Mouse (Mus musculus): Measurements from ENCODE around the gene Cplx3. TPM values are rescaled to one million over a fixed set of nuclear protein-coding genes. Genes with fewer than 3 reads are reported as not detected.
A peak's percentile ranks its signal among the peaks of the same experiment; 100 is the strongest.

Gene Cplx3
- polyA plus RNA-seq (2015; fragmentation: Nextera tagmentation; extraction: Ambion mirVana) = 0.18 TPM in 1 of 2 replicates, not detected in the other

GRCm38 (mm10) chr9:57606139-57606851, at the start of gene Cplx3:
Gene Cplx3, minus strand, starts transcription at chr9:57606281.
- DNase-seq (ENCODE audit: low spot score) = peak; percentile 54

GRCm38 (mm10) chr9:57655749-57656148, 49.7 kb upstream of the Cplx3 start:
- peak; percentile 96 for DNase-seq (ENCODE audit: low spot score)

- no peak for DNase-seq (ENCODE audit: low spot score)
Observed at GRCm38 (mm10) chr9:57654966-57655365, 48.9 kb upstream of the Cplx3 start.

GRCm38 (mm10) chr9:57653283-57653682, 47.2 kb upstream of the Cplx3 start, which contains the start of gene Csk:
Gene Csk, minus strand, starts transcription at chr9:57653631.
- no peak for DNase-seq (ENCODE audit: low spot score)

GRCm38 (mm10) chr9:57652855-57653254, 46.8 kb upstream of the Cplx3 start:
- peak; percentile 55 for DNase-seq (ENCODE audit: low spot score)

GRCm38 (mm10) chr9:57652351-57652750, 46.3 kb upstream of the Cplx3 start:
- DNase-seq (ENCODE audit: low spot score) = no peak

- DNase-seq (ENCODE audit: low spot score) = peak; percentile 81
Observed at GRCm38 (mm10) chr9:57650786-57651311, 44.8 kb upstream of the Cplx3 start.

GRCm38 (mm10) chr9:57650130-57650785, 44.2 kb upstream of the Cplx3 start:
- no peak for DNase-seq (ENCODE audit: low spot score)

GRCm38 (mm10) chr9:57647286-57648108, 41.4 kb upstream of the Cplx3 start:
- peak; percentile 73 for DNase-seq (ENCODE audit: low spot score)

GRCm38 (mm10) chr9:57646551-57647103, 40.5 kb upstream of the Cplx3 start:
- peak; percentile 47 for DNase-seq (ENCODE audit: low spot score)

- DNase-seq (ENCODE audit: low spot score) = peak; percentile 92
Observed at GRCm38 (mm10) chr9:57644944-57645893, 39.1 kb upstream of the Cplx3 start.

GRCm38 (mm10) chr9:57644442-57644943, 38.4 kb upstream of the Cplx3 start:
- DNase-seq (ENCODE audit: low spot score) = no peak

- DNase-seq (ENCODE audit: low spot score) = peak; percentile 52
Observed at GRCm38 (mm10) chr9:57643856-57644180, 37.7 kb upstream of the Cplx3 start.

- no peak for DNase-seq (ENCODE audit: low spot score)
Observed at GRCm38 (mm10) chr9:57643169-57643855, 37.2 kb upstream of the Cplx3 start.

- no peak for DNase-seq (ENCODE audit: low spot score)
Observed at GRCm38 (mm10) chr9:57641775-57642550, 35.9 kb upstream of the Cplx3 start.

GRCm38 (mm10) chr9:57641022-57641421, 34.9 kb upstream of the Cplx3 start:
- no peak for DNase-seq (ENCODE audit: low spot score)

GRCm38 (mm10) chr9:57640384-57640783, 34.3 kb upstream of the Cplx3 start:
- DNase-seq (ENCODE audit: low spot score) = peak; percentile 92

GRCm38 (mm10) chr9:57639661-57640328, 33.7 kb upstream of the Cplx3 start:
- no peak for DNase-seq (ENCODE audit: low spot score)
